Mouse (Mus musculus) hindbrain, embryonic 11.5 days (tissue): ENCODE results near the gene Ikbkg. TPM values are rescaled to one million over a fixed set of nuclear protein-coding genes. Genes with fewer than 3 reads are reported as not detected.
"Not testable (repeated sequence)": the region's sequence is repeated elsewhere in the genome, so short reads cannot be mapped to it uniquely, and the experiment has no call there.

Experiments used
- ATAC-seq: fragments of 200-750 bp; cut with Nextera tagmentation; 2 replicates; pipeline ENCODE4 v1.8.0; 2017; ENCODE audit warnings: mild to moderate bottlenecking, moderate TSS enrichment, moderate library complexity; ENCODE audit not compliant: low FRiP score
- DNase-seq: peaks from one replicate; pipeline ENCODE4 v3.0.0-alpha.2; 2015; ENCODE audit warnings: low spot score
- H3K27ac ChIP-seq: fragments of 300-500 bp; sonication (generic); 2 replicates; pipeline ENCODE4 v1.5.1; 2014; ENCODE audit warnings: mild to moderate bottlenecking, low read depth, low read length
- H3K27me3 ChIP-seq: fragments of 300-500 bp; sonication (generic); 2 replicates; pipeline ENCODE4 v1.6.1; 2014; ENCODE audit warnings: mild to moderate bottlenecking, low read length, moderate library complexity, mixed read lengths; ENCODE audit not compliant: control insufficient read depth, insufficient read depth
- H3K36me3 ChIP-seq: fragments of 300-500 bp; sonication (generic); 2 replicates; pipeline ENCODE4 v1.6.1; 2014; ENCODE audit warnings: mild to moderate bottlenecking, low read length, moderate library complexity, mixed read lengths; ENCODE audit not compliant: control insufficient read depth, insufficient read depth
- H3K4me1 ChIP-seq: fragments of 300-500 bp; sonication (generic); replicated peaks from 2 replicates; pipeline ENCODE4 v1.6.1; 2014; ENCODE audit warnings: low read length, mixed read lengths; ENCODE audit not compliant: control insufficient read depth, insufficient read depth
- H3K4me2 ChIP-seq: fragments of 300-500 bp; sonication (generic); replicated peaks from 2 replicates; pipeline ENCODE4 v1.6.1; 2014; ENCODE audit warnings: mild to moderate bottlenecking, low read depth, low read length
- H3K4me3 ChIP-seq: fragments of 300-500 bp; sonication (generic); 2 replicates; pipeline ENCODE4 v1.5.1; 2014; ENCODE audit warnings: low read depth, low read length
- H3K9ac ChIP-seq: fragments of 300-500 bp; sonication (generic); 2 replicates; pipeline ENCODE4 v1.6.1; 2014; ENCODE audit warnings: low read depth, low read length
- H3K9me3 ChIP-seq: fragments of 300-500 bp; sonication (generic); 2 replicates; pipeline ENCODE4 v1.6.1; 2016; ENCODE audit warnings: low read length; ENCODE audit not compliant: control insufficient read depth
- WGBS: fragments of 180-500 bp; shearing (Covaris S2); extraction: QIAGEN DNeasy Blood & Tissue Kit; methylation state at CpG from one replicate; pipeline ENCODE4 v1.1.7; 2014; 5-methylcytosine and 5-hydroxymethylcytosine counted together
- polyA plus RNA-seq: library from polyadenylated mRNA; unstranded; fragments of >200 nt; fragmentation: Nextera tagmentation; extraction: Ambion mirVana; gene quantifications from 2 replicates; pipeline ENCODE4 v1.2.1, GENCODE M21; 2014

Gene Ikbkg
- polyA plus RNA-seq, 1 experiment from 2014 or later: 25.4 TPM

DNA sequence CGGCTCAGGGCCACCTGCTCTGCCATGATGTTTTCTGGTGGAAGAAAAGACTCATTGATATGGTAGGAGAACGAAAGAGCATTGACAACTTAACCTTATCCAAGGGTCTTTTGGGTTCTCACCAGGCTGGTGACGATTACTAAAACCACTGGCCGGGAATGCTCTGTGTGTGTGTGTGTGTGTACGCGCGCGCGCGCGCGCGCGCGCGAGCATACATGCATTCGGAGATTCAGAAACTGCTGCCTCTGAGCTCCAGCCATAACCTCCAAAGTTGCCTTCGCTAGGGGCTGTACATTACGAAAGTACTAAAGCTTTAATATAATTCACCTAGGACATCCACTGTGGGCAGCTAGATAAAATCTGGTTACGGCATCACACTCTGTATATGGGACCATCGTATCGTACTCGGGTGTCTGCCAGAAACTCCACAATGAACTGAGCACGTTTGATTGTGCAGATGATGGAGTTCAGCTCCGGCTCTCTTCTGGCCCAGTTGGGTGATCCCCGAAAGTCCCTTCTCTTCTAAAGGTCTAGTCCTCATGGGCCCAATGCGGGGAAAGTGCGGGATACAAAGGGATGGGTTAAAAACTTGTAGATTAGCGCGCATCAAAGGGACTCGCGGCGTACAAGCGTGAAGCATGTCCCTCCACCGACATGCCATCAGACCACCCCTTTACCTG, 35.2 kb downstream of the Ikbkg start:
- Histone ChIP-seq H3K4me1 (no peaks in the 10 kb centered on the region), H3K4me2 (peak overlapping the region; percentile 44), H3K9me3 (no peaks in the 10 kb centered on the region), H3K4me3 (peak overlapping the region; percentile 52), H3K36me3 (no peaks in the 10 kb centered on the region), H3K27ac (peak overlapping the region; percentile 30; the same call in 1 of the 2 replicates), H3K9ac (peak overlapping the region; percentile 47; the same call in 1 of the 2 replicates), H3K27me3 (no peaks in the 10 kb centered on the region)
- ATAC-seq (peak; percentile 58), DNase-seq (peak; percentile 43)
- WGBS: 22% methylated on average over 35 of the region's 35 CpGs

DNA sequence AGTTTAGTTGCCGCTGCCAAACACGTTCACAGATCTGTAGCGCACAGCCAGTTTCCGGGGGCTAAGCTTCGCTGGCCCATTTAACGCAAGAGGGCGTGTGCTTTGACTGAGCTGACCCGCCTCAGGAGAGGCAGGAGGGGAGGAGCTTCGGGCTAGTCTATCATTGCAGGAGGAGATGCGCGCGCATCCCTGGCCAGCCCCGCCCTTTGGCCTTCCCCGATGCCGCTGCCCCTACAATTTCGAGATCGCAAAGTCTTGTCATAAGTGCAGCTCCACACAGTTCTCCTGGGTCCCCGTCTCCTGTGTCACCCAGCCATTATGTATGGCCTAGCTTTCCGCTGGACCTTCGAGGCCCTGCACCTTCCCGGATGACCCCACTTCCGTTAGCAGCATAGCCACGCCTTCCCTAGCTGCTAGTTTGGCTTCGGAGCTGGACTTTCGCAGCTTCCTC, 35.8 kb downstream of the Ikbkg start, which contains the start of gene G6pdx:
TSS of gene G6pdx (minus strand) at position 369 of the 451 bp plus-strand sequence.
- Histone ChIP-seq H3K4me3 (peak within 1 kb of the TSS; percentile 52), H3K4me1 (no peaks in the 10 kb centered on the region), H3K9ac (peak within 1 kb of the TSS; percentile 60), H3K27me3 (no peaks in the 10 kb centered on the region), H3K9me3 (no peaks in the 10 kb centered on the region), H3K27ac (peak within 1 kb of the TSS; percentile 65), H3K4me2 (peak within 1 kb of the TSS; percentile 49), H3K36me3 (no peaks in the 10 kb centered on the region)
- peak; percentile 87 for ATAC-seq
- peak; percentile 86 for DNase-seq
- 17% methylated on average over 25 of the region's 25 CpGs for WGBS

DNA sequence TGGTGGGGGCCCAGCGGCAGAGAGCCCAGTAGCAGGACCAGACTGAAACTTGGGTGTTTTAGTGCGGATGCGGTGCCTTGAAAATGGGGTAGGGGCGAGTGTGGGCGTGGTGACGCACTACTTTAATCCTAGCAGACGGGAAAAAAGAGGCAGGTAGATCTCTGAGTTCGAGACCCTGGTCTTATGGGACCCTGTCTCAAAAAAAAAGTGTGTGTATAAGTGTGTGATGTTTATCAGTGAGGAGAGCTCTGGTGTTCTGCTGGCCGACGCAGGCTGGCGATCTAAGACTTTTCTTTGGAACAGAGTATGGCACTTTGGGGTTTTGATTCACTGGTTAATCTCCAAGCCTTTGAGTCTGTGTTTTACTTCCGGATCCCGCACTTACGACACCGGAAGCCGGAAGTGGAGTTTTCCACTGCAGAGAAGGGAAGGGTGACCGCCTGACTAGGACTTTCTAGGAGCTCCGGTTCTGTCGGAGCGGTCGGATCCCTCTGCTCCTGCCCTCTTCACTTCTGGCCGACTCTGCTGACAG, 36.3 kb downstream of the Ikbkg start:
- ATAC-seq: peak; percentile 68
- Histone ChIP-seq H3K27ac (peak overlapping the region; percentile 65), H3K4me1 (no peaks in the 10 kb centered on the region), H3K9ac (peak overlapping the region; percentile 60), H3K27me3 (no peaks in the 10 kb centered on the region), H3K36me3 (no peaks in the 10 kb centered on the region), H3K4me2 (peak overlapping the region; percentile 49), H3K9me3 (no peaks in the 10 kb centered on the region), H3K4me3 (peak overlapping the region; percentile 52)
- 21% methylated on average over 22 of the region's 22 CpGs for WGBS
- peak; percentile 80 for DNase-seq

DNA sequence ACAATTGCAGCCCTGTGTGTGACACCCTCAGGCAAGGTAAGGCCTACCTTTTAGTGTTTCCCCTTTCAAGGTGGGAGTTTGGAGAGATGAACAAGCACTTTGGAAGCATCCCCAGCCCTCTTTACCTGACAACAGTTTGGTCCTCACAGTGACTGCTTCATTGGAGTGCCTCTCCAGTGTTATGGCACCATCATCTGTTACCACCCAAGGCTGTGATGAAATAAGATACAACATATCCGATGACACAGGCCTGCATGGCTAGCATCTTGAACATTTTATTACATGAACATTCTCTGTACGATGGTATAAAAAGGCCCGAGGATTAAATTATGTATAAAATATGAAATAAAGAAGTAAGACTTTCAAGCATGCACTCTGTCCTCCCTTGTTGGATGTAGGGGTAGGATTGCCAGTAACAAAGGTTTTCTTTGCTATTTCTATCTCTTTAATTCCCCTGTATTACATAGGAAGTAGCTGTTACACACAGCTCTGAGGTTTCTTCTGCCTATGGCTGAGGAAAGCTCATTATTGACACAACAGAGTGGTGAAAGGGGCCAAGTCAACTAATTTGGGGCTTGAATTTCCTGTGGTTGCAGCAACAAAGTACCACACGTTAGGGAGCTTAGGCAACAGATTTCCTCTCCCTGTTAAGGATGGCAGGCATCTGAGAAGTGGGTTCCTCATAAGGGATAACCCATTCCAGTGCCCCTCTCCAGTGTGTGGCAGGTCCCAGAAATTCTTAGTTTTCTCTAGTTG, 58.2 kb downstream of the Ikbkg start:
- ATAC-seq: no peak
- no peaks in the 10 kb centered on the region for H3K9me3 ChIP-seq
- WGBS: 79% methylated on average over 4 of the region's 4 CpGs

DNA sequence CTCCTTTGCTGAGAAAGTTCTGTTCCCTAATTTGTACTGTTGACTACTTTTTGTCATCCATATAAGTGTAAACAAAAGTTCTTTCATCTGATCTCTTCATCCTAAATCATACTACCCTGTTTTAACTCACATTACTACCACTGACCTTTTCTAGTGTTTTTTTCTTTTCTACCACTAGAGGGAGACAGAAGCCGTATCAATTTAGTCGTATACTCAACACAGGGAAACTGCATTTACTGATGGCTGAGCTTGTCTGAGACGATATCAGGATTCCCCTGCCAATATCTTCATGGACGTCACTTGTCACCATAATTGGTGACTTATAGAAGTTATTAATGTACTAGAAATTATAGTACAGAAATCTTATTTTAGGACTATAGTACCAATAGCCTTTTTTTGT, 59.7 kb downstream of the Ikbkg start:
- 17% methylated on average over 4 of the region's 4 CpGs for WGBS
- no peaks in the 10 kb centered on the region for H3K36me3 ChIP-seq
- H3K4me1 ChIP-seq: no peaks in the 10 kb centered on the region
- H3K4me2 ChIP-seq: no peak overlapping the region
- H3K27ac ChIP-seq: no peak overlapping the region
- DNase-seq (peak; percentile 24), ATAC-seq (no peak)
- H3K9ac ChIP-seq: no peak overlapping the region
- no peak overlapping the region for H3K4me3 ChIP-seq
- H3K9me3 ChIP-seq: no peaks in the 10 kb centered on the region
- no peaks in the 10 kb centered on the region for H3K27me3 ChIP-seq

More for the DNA sequence above, 58.2 kb downstream of the Ikbkg start:
- Histone ChIP-seq H3K9ac (no peak overlapping the region), H3K27me3 (no peaks in the 10 kb centered on the region), H3K36me3 (no peaks in the 10 kb centered on the region), H3K4me3 (no peak overlapping the region), H3K4me2 (no peak overlapping the region), H3K27ac (no peak overlapping the region), H3K4me1 (no peaks in the 10 kb centered on the region)
- no peak for DNase-seq

DNA sequence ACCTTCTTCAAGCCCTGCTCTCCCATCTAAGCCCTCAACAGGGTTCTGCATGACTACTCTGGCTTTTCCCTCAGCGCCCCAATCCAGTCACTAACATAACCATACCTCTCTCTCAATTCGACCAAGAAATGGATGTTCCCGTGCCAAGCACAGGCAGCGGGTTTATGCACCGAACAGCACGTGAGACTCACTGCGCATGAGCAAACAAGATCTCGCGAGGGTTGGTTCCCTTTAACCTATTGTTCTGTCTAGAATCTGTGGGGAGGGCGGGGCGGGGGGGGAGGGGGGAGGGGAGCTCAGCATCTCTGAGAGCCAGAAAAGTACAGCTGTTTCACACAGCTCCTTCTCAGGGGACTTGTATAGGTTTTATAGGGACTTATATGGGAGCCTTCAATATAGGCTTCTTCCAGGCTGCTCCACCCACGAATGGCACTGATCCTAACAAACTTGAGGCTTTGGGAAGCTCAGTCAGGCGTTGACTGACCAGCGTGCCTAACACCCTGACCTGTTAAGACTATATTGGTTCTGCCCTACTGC, 88.3 kb downstream of the Ikbkg start, which contains the start of gene Gm6880:
TSS of gene Gm6880 (minus strand) at position 51 of the 537 bp plus-strand sequence.
- not testable (repeated sequence) for H3K4me2 ChIP-seq, H3K27ac ChIP-seq, H3K9me3 ChIP-seq, H3K9ac ChIP-seq, H3K27me3 ChIP-seq, ATAC-seq, H3K4me1 ChIP-seq, DNase-seq, H3K36me3 ChIP-seq, H3K4me3 ChIP-seq
- WGBS: 81% methylated on average over 12 of the region's 14 CpGs

DNA sequence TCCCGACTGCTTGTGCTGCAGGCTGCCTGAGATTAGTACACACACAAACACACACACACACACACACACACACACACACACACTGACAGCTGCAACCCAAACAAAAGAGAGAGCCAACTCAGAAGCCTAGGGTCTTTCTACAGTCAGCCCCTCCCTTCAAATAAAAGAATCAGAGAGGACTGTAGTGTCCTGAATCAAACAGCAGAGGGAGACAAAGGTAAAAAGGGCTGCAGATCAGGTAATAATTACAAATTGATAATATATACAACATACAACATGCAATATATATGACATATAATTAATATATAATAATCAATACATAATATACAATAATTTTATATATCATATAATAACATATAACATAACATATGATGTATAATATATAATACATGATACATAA, 104.0 kb downstream of the Ikbkg start:
- DNase-seq (peak; percentile 2), ATAC-seq (no peak)
- H3K27ac ChIP-seq: no peak overlapping the region
- 67% methylated on average over 1 of the region's 1 CpGs for WGBS
- no peak overlapping the region for H3K4me3 ChIP-seq
- no peak overlapping the region for H3K4me2 ChIP-seq
- no peak overlapping the region for H3K9ac ChIP-seq
- H3K36me3 ChIP-seq: no peaks in the 10 kb centered on the region
- H3K9me3 ChIP-seq: no peaks in the 10 kb centered on the region
- H3K27me3 ChIP-seq: no peaks in the 10 kb centered on the region
- no peaks in the 10 kb centered on the region for H3K4me1 ChIP-seq
